Mouse (Mus musculus): ENCODE measurements around the gene Rdh5.

The Rdh5 gene

GRCm38 (mm10) chr10:128922822-128923012, at the start of gene Rdh5:
Rdh5 (minus strand) TSS chr10:128922888.
- DNase-seq (ENCODE audit: low read depth, low spot score), result no peak

DNA sequence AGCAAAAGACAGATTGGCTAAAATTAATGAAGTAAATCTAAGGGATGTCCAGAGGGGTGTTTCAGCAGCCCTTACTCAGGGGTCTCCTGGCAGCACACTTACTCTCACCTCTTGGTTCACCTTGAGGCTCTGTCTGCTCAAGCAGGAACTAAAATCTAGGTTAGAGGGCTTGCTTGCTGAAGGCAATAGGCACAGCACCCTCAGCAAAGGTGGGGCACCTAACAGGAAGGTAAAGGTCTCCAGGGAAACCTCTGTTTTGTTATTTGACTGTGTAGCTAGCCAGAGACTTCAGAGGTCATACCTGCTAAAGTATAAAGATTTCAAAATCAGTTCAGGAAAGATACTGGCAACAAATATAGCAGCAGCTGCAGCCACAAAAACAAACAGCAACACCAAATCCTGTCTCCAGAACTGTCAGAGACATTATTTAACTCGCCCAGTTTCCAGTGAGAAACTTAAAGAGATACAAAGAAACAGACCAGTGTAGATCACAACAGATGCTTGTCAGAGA, 48.1 kb upstream of the Rdh5 start:
- DNase-seq (ENCODE audit: low read depth, low spot score), result no peak

DNA sequence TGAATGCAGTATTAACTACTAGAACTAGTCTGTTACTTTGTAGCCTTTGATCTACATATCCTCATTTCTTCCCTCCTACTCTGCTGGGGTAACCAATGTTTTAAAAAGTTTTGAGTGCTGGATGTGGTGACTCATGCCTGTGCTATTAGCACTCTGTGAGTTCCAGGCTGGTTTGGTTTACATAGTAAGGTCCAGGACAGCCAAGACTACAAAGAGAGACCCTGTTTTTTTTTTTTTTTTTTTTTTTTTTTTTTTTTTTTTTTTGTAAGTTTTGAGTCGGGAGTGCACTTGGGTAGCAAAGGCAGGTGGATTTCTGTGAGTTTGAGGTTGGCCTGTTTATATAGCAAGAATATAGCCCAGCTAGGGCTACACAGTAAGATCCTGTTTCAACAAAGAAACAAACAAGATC, 45.7 kb upstream of the Rdh5 start:
- DNase-seq (ENCODE audit: low read depth, low spot score), result no peak

GRCm38 (mm10) chr10:128965871-128966270, 43.2 kb upstream of the Rdh5 start:
- no peak for DNase-seq (ENCODE audit: low read depth, low spot score)

DNA sequence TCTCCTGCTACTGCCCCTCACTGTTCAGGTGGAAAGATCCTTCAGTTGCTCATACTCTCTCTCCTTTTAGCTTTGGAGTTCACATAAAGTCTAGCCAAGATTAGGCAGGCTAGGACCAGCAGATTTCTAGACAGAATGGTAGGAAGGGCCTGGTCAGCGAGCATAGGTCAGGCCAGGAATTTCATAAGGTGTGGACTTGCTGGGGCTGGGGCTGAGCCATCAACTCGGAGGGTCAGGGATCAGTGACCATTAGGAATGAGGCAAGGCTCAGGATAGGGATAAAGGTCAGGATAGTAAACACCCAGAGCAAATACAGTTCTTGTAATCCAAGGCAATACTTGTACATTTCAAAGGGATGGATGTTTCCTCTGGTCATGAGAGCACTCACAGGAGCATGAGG, 42.3 kb upstream of the Rdh5 start:
- DNase-seq (ENCODE audit: low read depth, low spot score), result no peak

DNA sequence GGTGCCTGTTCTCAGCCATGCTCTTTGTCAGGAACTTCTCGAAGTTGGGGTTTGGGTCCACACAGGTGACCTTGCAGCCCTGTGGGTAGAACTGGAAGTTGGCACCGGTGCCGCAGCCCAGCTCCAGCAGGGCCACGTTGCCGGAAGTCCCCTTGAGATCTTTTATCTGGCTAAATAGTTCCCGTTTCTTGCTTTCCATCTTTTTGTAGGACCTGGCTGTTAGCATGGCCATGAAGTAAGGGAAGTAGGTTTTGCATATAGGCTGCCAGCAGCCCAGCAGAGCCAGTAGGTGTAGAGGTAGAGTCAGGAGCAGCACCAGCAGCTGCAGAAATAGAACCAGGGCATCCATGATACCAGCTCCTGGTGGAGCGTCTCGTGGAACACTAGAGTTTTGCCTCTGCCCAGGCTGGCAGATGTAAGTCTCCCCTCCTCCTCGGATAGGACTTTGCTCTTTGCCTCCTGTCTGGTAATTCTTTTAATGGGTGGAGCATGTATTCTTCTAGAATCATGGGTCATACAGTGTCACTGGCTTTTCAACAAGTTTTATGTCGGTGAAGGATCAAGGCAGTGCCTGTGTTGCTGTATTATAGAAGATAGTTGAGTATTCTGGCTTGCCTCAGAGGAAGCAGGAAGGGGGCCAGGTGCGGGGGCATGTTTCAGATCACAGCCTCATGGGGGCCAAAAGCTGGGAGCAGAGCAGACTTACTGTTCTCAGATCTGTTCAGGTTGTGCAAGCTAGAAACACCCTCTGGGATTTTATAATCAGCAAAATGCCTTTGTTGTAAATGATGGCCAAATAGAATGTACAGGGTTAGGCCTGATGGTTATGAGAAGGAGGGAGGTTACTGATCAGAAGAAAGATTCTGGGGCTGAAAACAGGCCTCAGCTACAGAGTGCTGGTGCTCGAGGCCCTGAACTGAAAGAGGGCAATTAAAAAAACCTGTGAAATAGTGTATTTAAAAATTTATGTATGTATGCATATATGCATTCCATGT, 38.2 kb upstream of the Rdh5 start, which contains the start of gene Mettl7b:
Gene Mettl7b, minus strand, starts transcription at position 399 of the 995 bp plus-strand sequence.
- DNase-seq (ENCODE audit: low read depth, low spot score), result no peak

- DNase-seq (ENCODE audit: low read depth, low spot score), result no peak
These were observed 37.5 kb upstream of the Rdh5 start for GRCm38 (mm10) chr10:128960142-128960541.

DNA sequence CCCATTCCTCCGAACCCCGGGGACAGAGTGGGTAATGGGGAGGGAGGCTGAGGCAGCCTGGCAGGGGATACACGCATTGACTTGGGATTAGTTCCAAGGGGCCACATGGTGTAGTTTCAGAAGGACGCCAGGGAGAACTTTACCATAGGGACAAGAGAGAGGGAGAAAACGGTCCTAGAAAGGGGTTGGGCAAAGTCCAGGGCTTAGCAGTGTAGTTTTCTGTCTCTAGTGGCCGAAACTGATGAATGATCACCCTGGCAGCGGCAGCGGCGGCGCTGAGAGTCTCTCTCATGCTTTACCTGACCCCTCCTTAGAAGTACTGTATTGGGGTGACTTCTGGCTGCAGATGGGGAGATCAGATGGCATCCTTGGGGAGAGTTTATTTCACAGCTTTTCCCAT, 35.7 kb upstream of the Rdh5 start:
- no peak for DNase-seq (ENCODE audit: low read depth, low spot score)

DNA sequence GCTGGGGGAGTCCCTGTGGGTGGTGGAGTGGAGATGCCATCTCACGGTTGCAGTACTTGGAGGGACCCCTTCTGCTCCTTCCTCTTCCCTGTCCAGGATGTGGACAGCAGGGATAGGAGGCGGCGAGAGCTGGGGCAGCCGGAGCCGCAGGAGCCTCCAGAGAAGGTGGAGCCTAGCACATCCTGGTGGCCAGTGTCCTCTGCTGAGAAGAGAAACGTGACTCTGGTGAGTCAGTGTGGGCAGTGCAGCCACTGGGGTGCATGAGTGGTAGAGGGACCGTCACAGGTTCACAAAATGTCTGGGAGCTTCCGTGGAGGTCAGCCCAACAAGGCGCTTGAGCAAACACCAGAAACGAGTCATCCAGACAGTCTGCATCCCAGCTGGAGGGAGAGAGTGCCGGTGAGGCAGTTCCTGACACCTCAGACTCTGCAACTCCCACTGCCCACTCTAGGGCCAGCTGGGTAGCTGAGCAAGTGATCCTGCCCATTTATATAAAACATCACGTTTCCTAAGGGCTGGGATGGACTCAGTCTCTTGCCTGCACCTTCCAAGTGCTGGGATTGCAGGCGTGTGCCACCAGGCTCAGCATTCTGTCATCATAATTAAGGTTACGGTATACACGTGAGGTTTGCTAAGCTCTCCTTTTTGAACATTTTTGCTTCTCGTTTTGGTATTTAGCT, 27.7 kb upstream of the Rdh5 start:
- no peak for DNase-seq (ENCODE audit: low read depth, low spot score)

- no peak for DNase-seq (ENCODE audit: low read depth, low spot score)
These were observed 24.8 kb upstream of the Rdh5 start for GRCm38 (mm10) chr10:128947496-128947895.

GRCm38 (mm10) chr10:128945675-128946074, 23.0 kb upstream of the Rdh5 start:
- no peak for DNase-seq (ENCODE audit: low read depth, low spot score)

DNA sequence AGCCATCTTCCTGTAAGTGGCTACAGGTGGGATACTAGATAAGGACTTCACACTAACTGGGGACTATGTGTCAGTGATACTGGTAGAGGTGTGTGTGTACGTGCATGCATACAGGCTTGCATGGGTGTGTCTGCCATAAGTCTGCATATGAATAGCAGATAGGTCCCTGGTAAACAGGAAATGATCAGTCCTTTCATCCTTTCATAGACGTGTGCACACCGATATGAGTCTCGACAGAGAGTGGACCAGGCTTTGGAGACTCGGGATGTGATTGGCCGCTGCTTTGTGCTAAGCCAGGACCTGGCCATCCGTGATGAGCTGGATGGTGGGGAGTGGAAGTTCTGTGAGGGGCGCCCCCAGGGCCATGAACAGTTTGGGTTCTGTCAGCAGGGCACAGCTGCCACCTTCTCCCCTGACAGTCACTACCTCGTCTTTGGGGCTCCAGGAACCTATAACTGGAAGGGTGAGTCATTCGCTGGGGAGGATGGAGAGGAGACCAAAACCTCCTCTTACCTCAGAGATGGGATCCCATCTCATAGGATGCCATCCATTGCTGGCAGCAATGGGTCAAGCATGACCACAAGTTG, 17.9 kb upstream of the Rdh5 start:
- no peak for DNase-seq (ENCODE audit: low read depth, low spot score)

- no peak for DNase-seq (ENCODE audit: low read depth, low spot score)
These were observed 16.3 kb upstream of the Rdh5 start for GRCm38 (mm10) chr10:128938974-128939373.

DNA sequence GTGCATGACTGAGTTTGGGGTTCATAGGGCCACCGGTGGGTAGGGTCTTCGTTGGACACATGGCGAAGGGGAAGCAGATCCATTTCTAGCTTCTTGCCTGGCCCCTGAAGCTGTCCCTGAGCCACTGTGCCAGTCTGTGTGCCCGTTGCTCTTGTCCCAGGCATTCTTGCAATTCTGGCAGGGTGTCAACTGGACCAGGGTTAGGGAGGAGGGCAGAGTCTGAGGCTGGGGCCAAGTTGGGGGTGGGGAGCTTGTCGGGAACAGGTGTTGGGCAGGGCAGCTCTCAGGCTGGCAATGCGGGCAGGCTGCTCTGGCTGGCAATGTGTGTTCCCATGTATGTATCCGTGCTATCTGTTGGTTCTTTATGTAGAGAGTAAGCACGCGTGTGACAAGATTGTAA, 15.8 kb upstream of the Rdh5 start:
- no peak for DNase-seq (ENCODE audit: low read depth, low spot score)

DNA sequence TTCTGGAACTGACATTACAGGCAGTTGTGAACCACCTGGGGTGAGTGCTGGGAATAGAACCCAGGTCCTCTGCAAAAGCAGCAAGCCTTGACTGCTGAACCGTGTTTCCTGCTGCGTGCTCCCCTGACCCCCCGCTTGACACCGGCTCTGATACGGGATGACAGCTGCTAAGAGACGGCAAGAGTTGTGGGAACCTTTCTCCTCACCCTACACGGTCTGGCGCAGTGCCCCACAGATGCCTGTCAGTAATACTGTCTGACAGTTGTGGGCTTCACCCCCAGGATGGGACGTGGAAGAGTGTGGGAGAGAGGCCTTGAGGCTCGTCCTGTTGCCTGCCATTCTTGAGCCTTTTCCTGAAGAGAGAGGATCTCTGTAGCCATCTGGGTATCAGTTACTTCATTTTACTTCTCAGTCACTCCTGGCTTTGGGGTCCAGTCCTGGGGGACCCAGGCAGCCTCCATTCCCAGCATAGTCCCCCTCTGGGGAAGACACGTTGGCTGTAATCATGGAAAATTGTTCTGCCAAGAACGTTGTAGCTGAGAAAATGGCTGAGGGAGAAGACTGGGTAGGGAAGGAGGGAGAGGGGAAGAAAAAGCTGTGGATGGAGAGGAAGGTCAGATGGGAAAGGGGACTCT, 15.2 kb upstream of the Rdh5 start:
- no peak for DNase-seq (ENCODE audit: low read depth, low spot score)

GRCm38 (mm10) chr10:128935826-128936440, 13.2 kb upstream of the Rdh5 start:
- DNase-seq (ENCODE audit: low read depth, low spot score), result no peak

GRCm38 (mm10) chr10:128934997-128935787, 12.5 kb upstream of the Rdh5 start:
- DNase-seq (ENCODE audit: low read depth, low spot score), result no peak

DNA sequence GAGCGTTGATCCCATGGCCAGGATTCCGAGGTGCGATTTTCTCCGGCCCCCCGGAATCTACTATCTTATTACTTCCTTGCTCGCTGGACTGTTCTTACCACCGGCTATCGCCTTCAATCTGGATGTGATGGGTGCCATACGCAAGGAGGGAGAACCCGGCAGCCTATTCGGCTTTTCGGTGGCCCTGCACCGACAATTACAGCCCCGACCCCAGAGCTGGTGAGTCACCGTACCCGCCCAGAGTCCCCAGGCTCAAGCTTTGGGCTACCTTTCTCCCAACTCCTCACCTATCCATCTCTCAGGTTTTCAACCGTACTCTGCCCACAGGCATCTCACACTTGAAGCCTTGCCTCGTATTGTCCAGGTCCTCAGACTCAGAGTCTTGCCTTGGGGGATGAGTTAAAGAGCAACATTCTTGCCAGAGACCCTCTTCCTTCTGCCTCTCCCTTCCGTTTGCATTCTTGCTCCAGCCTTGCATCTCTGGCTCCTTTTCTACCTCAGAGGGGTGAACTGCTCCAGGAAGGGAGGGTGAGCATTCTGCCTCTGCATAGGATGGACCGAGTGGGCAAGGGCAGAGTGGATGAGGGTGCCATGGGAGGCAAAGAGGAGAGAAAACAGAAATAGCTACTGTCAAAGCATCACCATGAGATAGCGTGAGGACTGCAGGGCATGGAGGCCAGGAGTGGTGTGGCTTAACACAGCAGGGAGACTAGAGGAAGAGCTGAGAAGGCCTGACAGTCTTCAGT, 11.5 kb upstream of the Rdh5 start:
- no peak for DNase-seq (ENCODE audit: low read depth, low spot score)

- DNase-seq (ENCODE audit: low read depth, low spot score), result no peak
These were observed 10.9 kb upstream of the Rdh5 start, which contains the start of gene Itga7 for GRCm38 (mm10) chr10:128933574-128933973. Itga7 (plus strand) TSS chr10:128933818.

GRCm38 (mm10) chr10:128931441-128931840, 8.8 kb upstream of the Rdh5 start:
- no peak for DNase-seq (ENCODE audit: low read depth, low spot score)

Data from c-Kit-negative CD71-positive TER-119-positive erythroid progenitor cells, embryonic 14.5 days (primary cell).